Mouse (Mus musculus): ENCODE measurements at regions not wholly inside any gene's neighbourhood (a gene's known extent, or its start where the extent isn't known, plus 50 kb on each side); places are given as distances from the start of the nearest gene placed in this dataset.
A peak's percentile ranks its signal among the peaks of the same experiment; 100 is the strongest.

- 75% methylated on average over 2 of the region's 2 CpGs for WGBS (ENCODE audit: insufficient replicate concordance)
- DNase-seq (no peak), ATAC-seq (ENCODE audit: low read depth) (no peak)
- Histone ChIP-seq H3K9ac (no peak overlapping the region), H3K4me2 (no peak overlapping the region), H3K4me3 (replicated peaks) (no peak overlapping the region), H3K27ac (no peak overlapping the region), H3K4me1 (replicated peaks) (no peaks in the 10 kb centered on the region), H3K9me3 (replicated peaks) (no peaks in the 10 kb centered on the region), H3K27me3 (peaks cover 4% of the 10 kb centered on the region), H3K36me3 (no peaks in the 10 kb centered on the region)
These were observed 62.7 kb downstream of the Smim20 start for GRCm38 (mm10) chr5:53329591-53329990.

- Histone ChIP-seq H3K4me2 (no peak overlapping the region), H3K27me3 (no peaks in the 10 kb centered on the region), H3K36me3 (no peaks in the 10 kb centered on the region), H3K4me1 (replicated peaks) (no peaks in the 10 kb centered on the region), H3K9me3 (replicated peaks) (no peaks in the 10 kb centered on the region), H3K4me3 (replicated peaks) (no peak overlapping the region), H3K9ac (no peak overlapping the region), H3K27ac (no peak overlapping the region)
- ATAC-seq (ENCODE audit: low read depth) = no peak
- DNase-seq = no peak
- WGBS (ENCODE audit: insufficient replicate concordance) = 56% methylated on average over 6 of the region's 6 CpGs
These were observed 69.8 kb downstream of the Smim20 start for GRCm38 (mm10) chr5:53336704-53337103.

GRCm38 (mm10) chr5:53337816-53338215 is 70.9 kb downstream of the Smim20 start:
- ATAC-seq (ENCODE audit: low read depth) (no peak), DNase-seq (no peak)
- H3K27me3 ChIP-seq = no peaks in the 10 kb centered on the region
- H3K4me2 ChIP-seq = no peak overlapping the region
- no peak overlapping the region for H3K4me3 ChIP-seq (replicated peaks)
- H3K9me3 ChIP-seq (replicated peaks) = no peaks in the 10 kb centered on the region
- no peaks in the 10 kb centered on the region for H3K36me3 ChIP-seq
- no peaks in the 10 kb centered on the region for H3K4me1 ChIP-seq (replicated peaks)
- H3K9ac ChIP-seq = no peak overlapping the region
- 7% methylated on average over 3 of the region's 3 CpGs for WGBS (ENCODE audit: insufficient replicate concordance)
- no peak overlapping the region for H3K27ac ChIP-seq

- no peak for ATAC-seq (ENCODE audit: low read depth)
- H3K4me2 ChIP-seq = no peak overlapping the region
- no peaks in the 10 kb centered on the region for H3K4me1 ChIP-seq (replicated peaks)
- DNase-seq = no peak
- 0 out of 2 replicates have a peak, but pooled peaks cover 2% of the 10 kb centered on the region for H3K27me3 ChIP-seq
- no peak overlapping the region for H3K4me3 ChIP-seq (replicated peaks)
- no peak overlapping the region for H3K27ac ChIP-seq
- H3K36me3 ChIP-seq = no peaks in the 10 kb centered on the region
- WGBS (ENCODE audit: insufficient replicate concordance) = 43% methylated on average over 8 of the region's 8 CpGs
- H3K9me3 ChIP-seq (replicated peaks) = no peaks in the 10 kb centered on the region
- no peak overlapping the region for H3K9ac ChIP-seq
These were observed 78.3 kb downstream of the Smim20 start for GRCm38 (mm10) chr5:53345164-53345563.

GRCm38 (mm10) chr5:53346028-53346427 is 79.1 kb downstream of the Smim20 start:
- Histone ChIP-seq H3K27me3 (0 out of 2 replicates have a peak, but pooled peaks cover 2% of the 10 kb centered on the region), H3K4me2 (no peak overlapping the region), H3K9me3 (replicated peaks) (no peaks in the 10 kb centered on the region), H3K9ac (no peak overlapping the region), H3K36me3 (no peaks in the 10 kb centered on the region), H3K4me1 (replicated peaks) (no peaks in the 10 kb centered on the region), H3K4me3 (replicated peaks) (no peak overlapping the region), H3K27ac (no peak overlapping the region)
- no peak for ATAC-seq (ENCODE audit: low read depth)
- WGBS (ENCODE audit: insufficient replicate concordance) = 55% methylated on average over 8 of the region's 8 CpGs
- DNase-seq = no peak

GRCm38 (mm10) chr5:53346756-53347155 is 79.9 kb downstream of the Smim20 start:
- DNase-seq (no peak), ATAC-seq (ENCODE audit: low read depth) (no peak)
- Histone ChIP-seq H3K27ac (no peak overlapping the region), H3K4me1 (replicated peaks) (no peaks in the 10 kb centered on the region), H3K9me3 (replicated peaks) (no peaks in the 10 kb centered on the region), H3K9ac (no peak overlapping the region), H3K4me2 (no peak overlapping the region), H3K27me3 (0 out of 2 replicates have a peak, but pooled peaks cover 2% of the 10 kb centered on the region), H3K4me3 (replicated peaks) (no peak overlapping the region), H3K36me3 (no peaks in the 10 kb centered on the region)
- WGBS (ENCODE audit: insufficient replicate concordance) = 63% methylated on average over 8 of the region's 8 CpGs

GRCm38 (mm10) chr5:53352852-53353251 is 86.0 kb downstream of the Smim20 start:
- Histone ChIP-seq H3K4me2 (no peak overlapping the region), H3K9ac (no peak overlapping the region), H3K4me1 (replicated peaks) (no peaks in the 10 kb centered on the region), H3K4me3 (replicated peaks) (no peak overlapping the region), H3K36me3 (no peaks in the 10 kb centered on the region), H3K27me3 (0 out of 2 replicates have a peak, but pooled peaks cover 2% of the 10 kb centered on the region), H3K9me3 (replicated peaks) (no peaks in the 10 kb centered on the region), H3K27ac (no peak overlapping the region)
- no peak for ATAC-seq (ENCODE audit: low read depth)
- DNase-seq = no peak
- WGBS (ENCODE audit: insufficient replicate concordance) = 47% methylated on average over 4 of the region's 4 CpGs

GRCm38 (mm10) chr5:53354296-53354695 is 87.4 kb downstream of the Smim20 start:
- DNase-seq (no peak), ATAC-seq (ENCODE audit: low read depth) (no peak)
- Histone ChIP-seq H3K4me2 (no peak overlapping the region), H3K4me3 (replicated peaks) (no peak overlapping the region), H3K27me3 (no peaks in the 10 kb centered on the region), H3K9ac (no peak overlapping the region), H3K36me3 (no peaks in the 10 kb centered on the region), H3K9me3 (replicated peaks) (no peaks in the 10 kb centered on the region), H3K4me1 (replicated peaks) (no peaks in the 10 kb centered on the region), H3K27ac (no peak overlapping the region)
- WGBS (ENCODE audit: insufficient replicate concordance) = 80% methylated on average over 3 of the region's 3 CpGs

- Histone ChIP-seq H3K9ac (no peak overlapping the region), H3K4me2 (no peak overlapping the region), H3K27me3 (no peaks in the 10 kb centered on the region), H3K27ac (no peak overlapping the region), H3K36me3 (no peaks in the 10 kb centered on the region), H3K4me3 (replicated peaks) (no peak overlapping the region), H3K4me1 (replicated peaks) (no peaks in the 10 kb centered on the region), H3K9me3 (replicated peaks) (no peaks in the 10 kb centered on the region)
- ATAC-seq (ENCODE audit: low read depth) (no peak), DNase-seq (peak; percentile 23)
- WGBS (ENCODE audit: insufficient replicate concordance) = under 1% methylated on average over 6 of the region's 6 CpGs
These were observed 88.2 kb downstream of the Smim20 start for GRCm38 (mm10) chr5:53355069-53355468.

GRCm38 (mm10) chr5:53357086-53357608 is 90.3 kb downstream of the Smim20 start:
- Histone ChIP-seq H3K27me3 (no peaks in the 10 kb centered on the region), H3K4me3 (replicated peaks) (no peak overlapping the region), H3K27ac (no peak overlapping the region), H3K9ac (no peak overlapping the region), H3K4me2 (no peak overlapping the region), H3K36me3 (no peaks in the 10 kb centered on the region), H3K4me1 (replicated peaks) (no peaks in the 10 kb centered on the region), H3K9me3 (replicated peaks) (no peaks in the 10 kb centered on the region)
- DNase-seq (no peak), ATAC-seq (ENCODE audit: low read depth) (no peak)
- WGBS (ENCODE audit: insufficient replicate concordance) = 59% methylated on average over 7 of the region's 7 CpGs

GRCm38 (mm10) chr5:53358181-53358580 is 91.3 kb downstream of the Smim20 start:
- DNase-seq = no peak
- WGBS (ENCODE audit: insufficient replicate concordance) = 41% methylated on average over 4 of the region's 4 CpGs
- H3K4me3 ChIP-seq (replicated peaks) = no peak overlapping the region
- no peaks in the 10 kb centered on the region for H3K4me1 ChIP-seq (replicated peaks)
- no peaks in the 10 kb centered on the region for H3K27me3 ChIP-seq
- no peaks in the 10 kb centered on the region for H3K36me3 ChIP-seq
- no peaks in the 10 kb centered on the region for H3K9me3 ChIP-seq (replicated peaks)
- ATAC-seq (ENCODE audit: low read depth) = no peak
- H3K9ac ChIP-seq = no peak overlapping the region
- no peak overlapping the region for H3K27ac ChIP-seq
- no peak overlapping the region for H3K4me2 ChIP-seq

- no peaks in the 10 kb centered on the region for H3K4me1 ChIP-seq (replicated peaks)
- no peak overlapping the region for H3K4me3 ChIP-seq (replicated peaks)
- H3K9me3 ChIP-seq (replicated peaks) = no peaks in the 10 kb centered on the region
- H3K27ac ChIP-seq = no peak overlapping the region
- DNase-seq = no peak
- H3K4me2 ChIP-seq = no peak overlapping the region
- H3K36me3 ChIP-seq = no peaks in the 10 kb centered on the region
- 72% methylated on average over 12 of the region's 12 CpGs for WGBS (ENCODE audit: insufficient replicate concordance)
- no peak for ATAC-seq (ENCODE audit: low read depth)
- no peak overlapping the region for H3K9ac ChIP-seq
- no peaks in the 10 kb centered on the region for H3K27me3 ChIP-seq
These were observed 93.0 kb downstream of the Smim20 start for GRCm38 (mm10) chr5:53359887-53360286.

All from liver, embryonic 13.5 days (tissue).